Mouse (Mus musculus) left cerebral cortex, adult 11 months (tissue): ENCODE measurements around the gene Rnaseh2c.

Experiments
- DNase-seq: peaks from one replicate; pipeline ENCODE4 v3.0.0; 2022; ENCODE audit warnings: low spot score

The Rnaseh2c gene

GRCm38 (mm10) chr19:5601752-5602541 is at the start of gene Rnaseh2c:
Gene Rnaseh2c, plus strand, starts transcription at chr19:5601873.
- peak; percentile 58 for DNase-seq

- DNase-seq = no peak
Observed at GRCm38 (mm10) chr19:5553802-5554201, 47.9 kb upstream of the Rnaseh2c start.

- DNase-seq = no peak
Observed at GRCm38 (mm10) chr19:5554212-5554611, 47.5 kb upstream of the Rnaseh2c start.

GRCm38 (mm10) chr19:5558169-5558568 is 43.5 kb upstream of the Rnaseh2c start:
- no peak for DNase-seq

- no peak for DNase-seq
Observed at GRCm38 (mm10) chr19:5558770-5559169, 42.9 kb upstream of the Rnaseh2c start.

GRCm38 (mm10) chr19:5559229-5559628 is 42.4 kb upstream of the Rnaseh2c start:
- no peak for DNase-seq

GRCm38 (mm10) chr19:5559631-5560456 is 41.8 kb upstream of the Rnaseh2c start:
- no peak for DNase-seq

- no peak for DNase-seq
Observed at GRCm38 (mm10) chr19:5560457-5561041, 41.1 kb upstream of the Rnaseh2c start, which contains the start of gene Ovol1. Gene Ovol1, minus strand, starts transcription at chr19:5560646.

- no peak for DNase-seq
Observed at GRCm38 (mm10) chr19:5561252-5561790, 40.4 kb upstream of the Rnaseh2c start.

GRCm38 (mm10) chr19:5561886-5562285 is 39.8 kb upstream of the Rnaseh2c start:
- DNase-seq = no peak

GRCm38 (mm10) chr19:5562776-5563175 is 38.9 kb upstream of the Rnaseh2c start:
- no peak for DNase-seq

- DNase-seq = no peak
Observed at GRCm38 (mm10) chr19:5566316-5566715, 35.4 kb upstream of the Rnaseh2c start.

- DNase-seq = no peak
Observed at GRCm38 (mm10) chr19:5567180-5567533, 34.5 kb upstream of the Rnaseh2c start.

- peak; percentile 75 for DNase-seq
Observed at GRCm38 (mm10) chr19:5567534-5568469, 33.9 kb upstream of the Rnaseh2c start, which contains the start of gene Ap5b1. Gene Ap5b1, plus strand, starts transcription at chr19:5568025.

- peak; percentile 57 for DNase-seq
Observed at GRCm38 (mm10) chr19:5568470-5569140, 33.1 kb upstream of the Rnaseh2c start.

GRCm38 (mm10) chr19:5569521-5569920 is 32.2 kb upstream of the Rnaseh2c start:
- DNase-seq = no peak

GRCm38 (mm10) chr19:5570353-5571246 is 31.1 kb upstream of the Rnaseh2c start:
- DNase-seq = no peak

GRCm38 (mm10) chr19:5571831-5572230 is 29.8 kb upstream of the Rnaseh2c start:
- no peak for DNase-seq

- peak; percentile 70 for DNase-seq
Observed at GRCm38 (mm10) chr19:5572331-5573125, 29.1 kb upstream of the Rnaseh2c start.
